In the genomic region with DNA sequence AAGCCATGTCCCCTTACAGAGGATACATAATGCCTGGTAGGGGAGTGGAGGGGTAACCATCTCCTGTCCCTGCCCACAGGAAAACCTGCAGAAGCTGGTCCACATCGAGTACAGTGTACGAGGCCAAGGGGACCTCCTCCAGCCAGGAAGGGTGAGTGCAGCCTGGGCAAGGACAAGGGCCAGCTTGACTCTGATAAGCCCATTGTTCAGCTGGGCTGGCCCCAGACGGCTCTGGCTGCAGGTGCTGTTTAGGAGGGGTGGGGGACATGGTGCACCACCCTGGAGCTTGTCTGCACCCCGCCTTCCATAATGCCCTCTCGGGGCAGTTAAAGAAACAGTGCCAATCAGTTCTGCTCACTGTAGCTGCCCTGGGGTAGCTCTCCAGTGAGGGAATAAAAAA, we compare ENCODE assay signal across 16 mouse cellular contexts. TPM values are rescaled to one million over a fixed set of nuclear protein-coding genes. Genes with fewer than 3 reads are reported as not detected.
DNase-seq lines count a peak whose midpoint lies in the region; ATAC-seq and TF ChIP-seq lines count a peak whose summit lies in the region.
"Had no signal": no experiment of that assay in that cellular context is flagged by ENCODE, and none has a peak within 500 bp of the region (broad histone marks: within the 10 kb centered on the region; RNA-seq: fewer than 3 reads in every experiment).

No protein-coding gene starts in this region.

- intact Hi-C loops in gastrocnemius, adult 2 months (cut with DNase I) = no loop called here

- no peak for TF ChIP-seq CTCF in gastrocnemius, adult 2 months (IDR thresholded peaks at IDR 0.05)

- H3K4me2 ChIP-seq in limb, embryonic 15.5 days = no peak overlapping the region
- H3K4me2 ChIP-seq in heart, embryonic 14.5 days (ENCODE audit: low read length) = no peak overlapping the region
- H3K4me2 ChIP-seq in stomach, embryonic 15.5 days = no peak overlapping the region
- H3K4me2 ChIP-seq: forebrain, embryonic 15.5 days; midbrain, embryonic 13.5 days had no signal

- no peak overlapping the region for H3K4me3 ChIP-seq in gastrocnemius, adult 2 months
- no peak overlapping the region for H3K4me3 ChIP-seq in limb, embryonic 15.5 days
- no peak overlapping the region for H3K4me3 ChIP-seq in limb, embryonic 10.5 days
- H3K4me3 ChIP-seq in heart, embryonic 14.5 days (ENCODE audit: control insufficient read depth in 1 of 2, insufficient read depth in 1 of 2, low read depth in 1 of 2, low read length in 2 of 2) = no peak overlapping the region
- H3K4me3 ChIP-seq in stomach, embryonic 15.5 days (replicated peaks) = no peak overlapping the region
- H3K4me3 ChIP-seq: forebrain, embryonic 15.5 days; midbrain, embryonic 13.5 days had no signal

- DNase-seq in gastrocnemius, adult 2 months = peak; percentile 46
- no peak for DNase-seq in gastrocnemius, adult 8-10 months (ENCODE audit: low spot score in 2 of 2)
- no peak for DNase-seq in limb, embryonic 10.5 days (ENCODE audit: low spot score)
- DNase-seq in adrenal gland, postnatal 36 days = no peak
- no peak for DNase-seq in urinary bladder, postnatal 4 days (ENCODE audit: low spot score in 2 of 2)
- DNase-seq: cerebellum, postnatal 14 days; embryo, embryonic 11 days; kidney, adult 18-20 months; kidney, postnatal 4 days; thymus, postnatal 14 days had no signal

- 41% methylated on average over 5 of the region's 5 CpGs for WGBS in limb, embryonic 15.5 days
- WGBS in limb, embryonic 10.5 days = 71% methylated on average over 5 of the region's 5 CpGs
- 29% methylated on average over 5 of the region's 5 CpGs for WGBS in heart, embryonic 14.5 days
- 46% methylated on average over 5 of the region's 5 CpGs for WGBS in stomach, embryonic 15.5 days

- peak overlapping the region; percentile 63 for H3K27ac ChIP-seq in gastrocnemius, adult 2 months
- 0 out of 2 replicates have a peak overlapping the region, but pooled peaks have one; percentile 17 for H3K27ac ChIP-seq in limb, embryonic 15.5 days
- no peak overlapping the region for H3K27ac ChIP-seq in limb, embryonic 10.5 days
- no peak overlapping the region for H3K27ac ChIP-seq in heart, embryonic 14.5 days (replicated peaks in 1 of 2; ENCODE audit: control insufficient read depth in 1 of 2, insufficient read depth in 1 of 2, low read depth in 2 of 2, low read length in 2 of 2)
- H3K27ac ChIP-seq in stomach, embryonic 15.5 days = no peak overlapping the region
- H3K27ac ChIP-seq: forebrain, embryonic 15.5 days; midbrain, embryonic 13.5 days had no signal

- no peaks in the 10 kb centered on the region for H3K36me3 ChIP-seq in limb, embryonic 15.5 days
- no peaks in the 10 kb centered on the region for H3K36me3 ChIP-seq in limb, embryonic 10.5 days
- 0 out of 2 replicates have a peak, but pooled peaks cover 14% of the 10 kb centered on the region for H3K36me3 ChIP-seq in heart, embryonic 14.5 days (ENCODE audit: control insufficient read depth, insufficient read depth, low read length)
- H3K36me3 ChIP-seq in stomach, embryonic 15.5 days = no peaks in the 10 kb centered on the region
- H3K36me3 ChIP-seq: forebrain, embryonic 15.5 days; midbrain, embryonic 13.5 days had no signal

- H3K27me3 ChIP-seq in limb, embryonic 15.5 days = no peaks in the 10 kb centered on the region
- no peaks in the 10 kb centered on the region for H3K27me3 ChIP-seq in limb, embryonic 10.5 days (ENCODE audit: low read depth, poor library complexity, severe bottlenecking)
- H3K27me3 ChIP-seq in heart, embryonic 14.5 days (ENCODE audit: control insufficient read depth, insufficient read depth, low read length) = no peaks in the 10 kb centered on the region
- no peaks in the 10 kb centered on the region for H3K27me3 ChIP-seq in stomach, embryonic 15.5 days (replicated peaks)
- H3K27me3 ChIP-seq: forebrain, embryonic 15.5 days; midbrain, embryonic 13.5 days had no signal

- H3K4me1 ChIP-seq in limb, embryonic 15.5 days = 0 out of 2 replicates have a peak, but pooled peaks cover 21% of the 10 kb centered on the region
- H3K4me1 ChIP-seq in limb, embryonic 10.5 days = peaks cover 4% of the 10 kb centered on the region; the same call in 1 of the 2 replicates
- H3K4me1 ChIP-seq in heart, embryonic 14.5 days (ENCODE audit: control insufficient read depth in 2 of 2, insufficient read depth in 2 of 2, low read length in 2 of 2) = peaks cover 3 to 7% of the 10 kb centered on the region in 2 experiments; a peak in 3 of 4 replicates
- H3K4me1 ChIP-seq in stomach, embryonic 15.5 days = 0 out of 2 replicates have a peak, but pooled peaks cover 6% of the 10 kb centered on the region
- H3K4me1 ChIP-seq: forebrain, embryonic 15.5 days; midbrain, embryonic 13.5 days had no signal

- H3K9ac ChIP-seq in limb, embryonic 15.5 days = no peak overlapping the region
- H3K9ac ChIP-seq in heart, embryonic 14.5 days (ENCODE audit: low read length) = no peak overlapping the region
- H3K9ac ChIP-seq in stomach, embryonic 15.5 days = no peak overlapping the region
- H3K9ac ChIP-seq: forebrain, embryonic 15.5 days; midbrain, embryonic 13.5 days had no signal

- H3K9me3 ChIP-seq in limb, embryonic 15.5 days = no peaks in the 10 kb centered on the region
- H3K9me3 ChIP-seq in limb, embryonic 10.5 days (replicated peaks) = no peaks in the 10 kb centered on the region
- H3K9me3 ChIP-seq in heart, embryonic 14.5 days (ENCODE audit: control insufficient read depth, low read length) = no peaks in the 10 kb centered on the region
- no peaks in the 10 kb centered on the region for H3K9me3 ChIP-seq in stomach, embryonic 15.5 days
- H3K9me3 ChIP-seq: forebrain, embryonic 15.5 days; midbrain, embryonic 13.5 days had no signal

- no peak for ATAC-seq in limb, embryonic 15.5 days (ENCODE audit: insufficient number of reproducible peaks, low FRiP score, low TSS enrichment, low read depth)
- ATAC-seq in heart, embryonic 14.5 days (ENCODE audit: insufficient number of reproducible peaks, insufficient read depth, low FRiP score, low read depth) = peak; percentile 66
- peak; percentile 43; the same call in 1 of the 2 replicates for ATAC-seq in stomach, embryonic 15.5 days (ENCODE audit: insufficient read depth, low FRiP score, low read depth)
- ATAC-seq: forebrain, embryonic 15.5 days; hindbrain, embryonic 16.5 days; midbrain, embryonic 13.5 days had no signal

RNA-seq across cellular contexts. Expression of a gene that starts 29.5 kb away (rescaled TPM):
- 10 to 100 TPM; 21.1 to 23.0 TPM for total RNA-seq in gastrocnemius, adult 2 months (2021)
- 10 to 100 TPM; 20.7 to 26.5 (median 25.0) TPM for total RNA-seq in gastrocnemius, adult 8-10 months (2022)
- 15.7 and 19.6 TPM in 2 replicates for polyA plus RNA-seq in limb, embryonic 15.5 days (2015; fragmentation: Nextera tagmentation; extraction: Ambion mirVana)
- 19.2 and 20.3 TPM in 2 replicates for polyA plus RNA-seq in limb, embryonic 10.5 days (2016; fragmentation: Nextera tagmentation; extraction: Ambion mirVana)
- 20.4 TPM in 2 replicates for polyA plus RNA-seq in heart, embryonic 14.5 days (2014; fragmentation: Nextera tagmentation; extraction: Ambion mirVana)
- 21.8 and 24.2 TPM in 2 replicates for polyA plus RNA-seq in stomach, embryonic 15.5 days (2015; fragmentation: Nextera tagmentation; extraction: Ambion mirVana)
- 10 to 100 TPM; 35.3 to 41.5 TPM for total RNA-seq in adrenal gland, postnatal 36 days (2021)

Comparison
In these comparisons a context has a peak if more than half of its experiments do, and no peak if none do; other contexts are left out.
1. H3K27ac ChIP-seq: peak in gastrocnemius, adult 2 months (single experiment) and limb, embryonic 15.5 days (single experiment); none in limb, embryonic 10.5 days (single experiment), heart, embryonic 14.5 days (0 of 2) and stomach, embryonic 15.5 days (single experiment).